Mouse (Mus musculus) lung, adult 2 months (tissue): ENCODE measurements at regions not wholly inside any gene's neighbourhood (a gene's known extent, or its start where the extent isn't known, plus 50 kb on each side); places are given as distances from the start of the nearest gene placed in this dataset.

ENCODE experiments used
- CTCF ChIP-seq: fragments of 200-500 bp; IDR thresholded peaks from 2 replicates; pipeline ENCODE4 v1.5.1; 2011; ENCODE audit warnings: mild to moderate bottlenecking, low read length, control low read depth; ENCODE audit not compliant: insufficient read depth
- POLR2A ChIP-seq: fragments of 200-500 bp; IDR thresholded peaks from 2 replicates; pipeline ENCODE4 v1.6.1; 2011; ENCODE audit warnings: low read depth, mild to moderate bottlenecking, control low read depth, low read length, borderline replicate concordance; ENCODE audit errors: extremely low read depth

DNA sequence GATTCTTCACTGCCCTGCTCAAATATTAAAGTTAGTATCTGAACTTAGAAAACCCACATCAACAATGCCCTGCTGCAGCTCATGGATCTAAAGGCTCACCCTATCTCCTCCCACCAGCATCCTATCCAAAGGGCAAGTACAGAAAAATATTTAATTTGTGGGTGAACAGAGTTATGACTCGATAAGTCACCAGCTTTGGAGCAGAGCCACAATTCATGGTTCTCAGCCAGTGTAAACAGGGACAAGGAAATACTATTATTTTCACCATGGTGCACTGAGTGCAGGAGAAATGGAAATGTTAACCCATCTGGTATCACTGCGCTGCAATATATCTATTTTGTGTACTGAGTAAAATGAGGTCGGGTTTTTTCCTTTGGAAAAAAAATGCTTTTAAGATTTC is 225.8 kb downstream of the Nfkbiz start:
- TF ChIP-seq CTCF, result no peak
- no peak for TF ChIP-seq POLR2A
